Mouse (Mus musculus) cerebellum, postnatal 36 days (tissue): Measurements from ENCODE around the gene Pdzd4.
A peak's percentile ranks its signal among the peaks of the same experiment; 100 is the strongest.

Source experiments
- DNase-seq, 2 experiments: peaks; one replicate each; pipeline ENCODE4 v3.0.0; 2021 to 2022; ENCODE audit warnings: mixed read lengths in 2 of 2

The Pdzd4 gene

GRCm38 (mm10) chrX:73824185-73825151, at the start of gene Pdzd4:
Gene Pdzd4, minus strand, starts transcription at chrX:73824969.
- DNase-seq, result peak; percentile 67 to 80

GRCm38 (mm10) chrX:73871956-73872355, 47.2 kb upstream of the Pdzd4 start:
- peak in 1 of 2 experiments; percentile 23 for DNase-seq

GRCm38 (mm10) chrX:73871474-73871873, 46.7 kb upstream of the Pdzd4 start:
- no peak for DNase-seq

GRCm38 (mm10) chrX:73869334-73869733, 44.6 kb upstream of the Pdzd4 start:
- DNase-seq, result no peak

GRCm38 (mm10) chrX:73867852-73868251, 43.1 kb upstream of the Pdzd4 start:
- DNase-seq, result no peak

GRCm38 (mm10) chrX:73867256-73867655, 42.5 kb upstream of the Pdzd4 start:
- peak in 1 of 2 experiments; percentile 12 for DNase-seq

GRCm38 (mm10) chrX:73864692-73865091, 39.9 kb upstream of the Pdzd4 start:
- no peak for DNase-seq

GRCm38 (mm10) chrX:73855087-73855408, 30.3 kb upstream of the Pdzd4 start:
- no peak for DNase-seq

- DNase-seq, result peak; percentile 45 to 47
These were observed 29.7 kb upstream of the Pdzd4 start for GRCm38 (mm10) chrX:73854326-73855086.

- DNase-seq, result no peak
These were observed 11.9 kb upstream of the Pdzd4 start for GRCm38 (mm10) chrX:73836691-73837090.

GRCm38 (mm10) chrX:73835731-73836130, 11.0 kb upstream of the Pdzd4 start:
- no peak for DNase-seq

GRCm38 (mm10) chrX:73823747-73824146, 1.0 kb downstream of the Pdzd4 start:
- DNase-seq, result peak; percentile 7 to 11

- DNase-seq, result no peak
These were observed 8.0 kb downstream of the Pdzd4 start for GRCm38 (mm10) chrX:73816596-73817314.

- DNase-seq, result no peak
These were observed 9.7 kb downstream of the Pdzd4 start for GRCm38 (mm10) chrX:73815072-73815471.

GRCm38 (mm10) chrX:73805814-73806213, 19.0 kb downstream of the Pdzd4 start:
- no peak for DNase-seq

- peak; percentile 78 to 87 for DNase-seq
These were observed 26.3 kb downstream of the Pdzd4 start for GRCm38 (mm10) chrX:73798502-73798901.

GRCm38 (mm10) chrX:73797511-73797910, 27.3 kb downstream of the Pdzd4 start:
- no peak for DNase-seq

GRCm38 (mm10) chrX:73793505-73793904, 31.3 kb downstream of the Pdzd4 start:
- no peak for DNase-seq

- DNase-seq, result no peak
These were observed 31.7 kb downstream of the Pdzd4 start for GRCm38 (mm10) chrX:73793039-73793438.

- DNase-seq, result no peak
These were observed 36.3 kb downstream of the Pdzd4 start for GRCm38 (mm10) chrX:73788501-73788900.

- no peak for DNase-seq
These were observed 37.6 kb downstream of the Pdzd4 start for GRCm38 (mm10) chrX:73787225-73787558.

- DNase-seq, result peak; percentile 87 to 90
These were observed 38.2 kb downstream of the Pdzd4 start, which contains the start of the genes Idh3g and Ssr4 for GRCm38 (mm10) chrX:73786364-73787224. Gene Idh3g, minus strand, starts transcription at chrX:73786897. Gene Ssr4, plus strand, starts transcription at chrX:73787028.
